Mouse (Mus musculus) liver, postnatal 0 days (tissue): ENCODE data around the gene Cytip.

Experiments
- CTCF ChIP-seq: sonication (generic); IDR thresholded peaks from 2 replicates; pipeline ENCODE4 v1.5.1; 2016; ENCODE audit warnings: antibody characterized with exemption, low read depth
- EP300 ChIP-seq: IDR thresholded peaks from 2 replicates; pipeline ENCODE4 v1.6.1; 2016; ENCODE audit warnings: antibody characterized with exemption, low read depth, mild to moderate bottlenecking

GRCm38 (mm10) chr2:58157466-58157865 is 37.9 kb downstream of the Cytip start:
- no peak for TF ChIP-seq CTCF
- TF ChIP-seq EP300, result no peak
